Mouse (Mus musculus) intestine, embryonic 15.5 days (tissue): Measurements from ENCODE around the gene S100a3. TPM values are rescaled to one million over a fixed set of nuclear protein-coding genes. Genes with fewer than 3 reads are reported as not detected.

Experiments used
- ATAC-seq: fragments of 200-750 bp; cut with Nextera tagmentation; 2 replicates; pipeline ENCODE4 v1.8.0; 2017; ENCODE audit warnings: moderate TSS enrichment, moderate library complexity
- H3K27ac ChIP-seq: fragments of 300-500 bp; sonication (generic); 2 replicates; pipeline ENCODE4 v1.5.1; 2015; ENCODE audit warnings: mild to moderate bottlenecking, inconsistent platforms
- H3K27me3 ChIP-seq: fragments of 300-500 bp; sonication (generic); replicated peaks from 2 replicates; pipeline ENCODE4 v1.6.1; 2015; ENCODE audit warnings: inconsistent platforms
- H3K36me3 ChIP-seq: fragments of 300-500 bp; sonication (generic); 2 replicates; pipeline ENCODE4 v1.6.1; 2015; ENCODE audit warnings: inconsistent platforms
- H3K4me1 ChIP-seq: fragments of 300-500 bp; sonication (generic); replicated peaks from 2 replicates; pipeline ENCODE4 v1.6.1; 2015; ENCODE audit warnings: inconsistent platforms
- H3K4me2 ChIP-seq: fragments of 300-500 bp; sonication (generic); replicated peaks from 2 replicates; pipeline ENCODE4 v1.6.1; 2015; ENCODE audit warnings: mild to moderate bottlenecking, inconsistent platforms
- H3K4me3 ChIP-seq: fragments of 300-500 bp; sonication (generic); replicated peaks from 2 replicates; pipeline ENCODE4 v1.5.1; 2015; ENCODE audit warnings: inconsistent platforms
- H3K9ac ChIP-seq: fragments of 300-500 bp; sonication (generic); 2 replicates; pipeline ENCODE4 v1.6.1; 2015; ENCODE audit warnings: inconsistent platforms
- H3K9me3 ChIP-seq: fragments of 300-500 bp; sonication (generic); 2 replicates; pipeline ENCODE4 v1.6.1; 2016; ENCODE audit warnings: inconsistent platforms
- WGBS: fragments of 180-500 bp; shearing (Covaris S2); methylation state at CpG from one replicate; pipeline ENCODE4 v1.1.7; 2015; 5-methylcytosine and 5-hydroxymethylcytosine counted together
- polyA plus RNA-seq: library from polyadenylated mRNA; unstranded; fragments of >200 nt; fragmentation: Nextera tagmentation; extraction: Ambion mirVana; gene quantifications from 2 replicates; pipeline ENCODE4 v1.2.1, GENCODE M21; 2015

S100a3 gene
- polyA plus RNA-seq, 1 experiment from 2014 or later, result 0.53 TPM

DNA sequence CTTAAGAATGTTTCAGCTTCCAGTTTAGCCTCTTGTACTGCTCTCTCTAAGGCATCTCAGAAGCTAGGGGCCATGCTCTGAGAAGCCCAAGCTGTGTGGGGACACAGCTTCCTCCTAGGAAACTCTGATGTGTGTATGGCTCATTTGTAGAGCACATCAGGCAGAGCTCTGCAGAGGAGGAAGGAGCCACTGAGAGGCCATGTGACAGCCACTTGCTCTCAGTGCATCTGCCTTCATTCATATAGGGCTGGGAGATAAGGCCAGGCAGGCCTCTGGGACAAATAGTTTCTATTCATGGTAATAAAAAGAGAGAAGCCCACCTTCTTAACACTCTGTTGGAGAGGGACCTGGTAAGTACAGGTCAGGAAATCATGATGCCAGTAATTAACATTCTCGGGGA is 34.1 kb downstream of the S100a3 start:
- Histone ChIP-seq H3K9me3 (no peaks in the 10 kb centered on the region), H3K4me1 (no peaks in the 10 kb centered on the region), H3K4me2 (no peak overlapping the region), H3K9ac (no peak overlapping the region), H3K4me3 (no peak overlapping the region), H3K36me3 (no peaks in the 10 kb centered on the region), H3K27ac (no peak overlapping the region), H3K27me3 (no peaks in the 10 kb centered on the region)
- WGBS, result 79% methylated on average over 1 of the region's 1 CpGs
- ATAC-seq, result no peak

DNA sequence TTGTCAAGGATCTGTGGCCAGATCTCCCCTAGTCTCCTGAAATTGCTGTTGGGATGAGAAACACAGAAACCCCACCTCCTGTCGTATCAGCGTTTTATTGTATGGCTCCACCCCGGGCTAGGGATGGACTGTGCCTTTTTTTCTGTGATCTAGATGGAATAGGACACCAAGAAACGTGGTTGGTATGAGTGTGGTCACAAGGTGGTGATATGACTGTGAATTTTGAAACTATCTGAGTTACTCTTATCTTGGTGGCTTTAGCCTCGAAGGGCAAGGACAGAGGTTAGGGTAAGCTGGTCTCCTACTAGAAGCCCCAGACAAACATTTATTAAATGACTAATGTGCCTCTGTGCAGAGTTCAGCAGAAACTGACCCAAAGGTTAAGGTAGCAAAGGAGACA is 35.2 kb downstream of the S100a3 start:
- H3K9ac ChIP-seq, result no peak overlapping the region
- no peak overlapping the region for H3K27ac ChIP-seq
- H3K4me3 ChIP-seq, result no peak overlapping the region
- 52% methylated on average over 5 of the region's 5 CpGs for WGBS
- peak; percentile 60; the same call in 1 of the 2 replicates for ATAC-seq
- no peaks in the 10 kb centered on the region for H3K36me3 ChIP-seq
- H3K4me2 ChIP-seq, result no peak overlapping the region
- H3K4me1 ChIP-seq, result no peaks in the 10 kb centered on the region
- no peaks in the 10 kb centered on the region for H3K9me3 ChIP-seq
- no peaks in the 10 kb centered on the region for H3K27me3 ChIP-seq

DNA sequence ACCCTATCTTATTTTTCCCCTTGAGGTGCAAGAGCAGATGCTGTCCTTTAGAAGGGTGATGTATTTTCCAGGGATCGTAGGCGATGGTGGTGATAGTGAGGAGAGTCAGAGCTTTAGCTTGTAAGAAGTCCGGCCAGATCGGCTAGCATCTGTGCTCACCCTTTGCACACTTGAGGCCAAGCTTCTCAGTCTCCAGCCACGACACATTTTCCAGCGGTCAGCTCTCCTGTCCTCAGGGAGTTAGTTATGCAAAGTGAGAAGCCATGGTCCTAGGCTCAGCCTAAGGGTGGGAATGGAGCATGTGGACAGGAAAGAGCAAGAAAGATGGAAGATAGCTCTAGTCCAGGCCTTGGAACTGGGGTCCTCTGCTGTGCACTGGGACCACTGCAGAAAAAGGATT is 36.4 kb downstream of the S100a3 start:
- ATAC-seq, result no peak
- Histone ChIP-seq H3K4me2 (no peak overlapping the region), H3K36me3 (no peaks in the 10 kb centered on the region), H3K9me3 (no peaks in the 10 kb centered on the region), H3K4me1 (no peaks in the 10 kb centered on the region), H3K4me3 (no peak overlapping the region), H3K9ac (no peak overlapping the region), H3K27me3 (no peaks in the 10 kb centered on the region), H3K27ac (no peak overlapping the region)
- WGBS, result 89% methylated on average over 6 of the region's 6 CpGs

DNA sequence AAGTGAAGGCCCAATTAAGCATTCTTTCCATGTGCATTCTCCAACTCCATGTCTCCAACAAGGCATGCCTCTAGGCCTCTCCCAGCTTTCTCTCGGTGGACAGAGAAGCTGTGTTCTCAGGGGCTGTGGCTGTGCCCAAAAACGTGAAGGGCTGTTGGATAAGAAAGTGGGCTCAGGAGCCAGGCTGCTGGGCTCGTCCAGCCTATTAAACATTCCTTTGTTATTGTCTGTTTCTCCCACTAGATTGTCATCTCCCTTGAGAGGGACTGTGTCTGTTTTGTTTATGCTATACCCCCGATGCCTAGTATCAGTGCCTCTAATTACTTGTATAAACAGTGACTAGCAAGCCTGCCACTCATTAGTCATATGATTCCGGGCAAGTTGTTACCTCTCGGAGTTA is 37.4 kb downstream of the S100a3 start:
- Histone ChIP-seq H3K27me3 (no peaks in the 10 kb centered on the region), H3K4me1 (no peaks in the 10 kb centered on the region), H3K4me3 (no peak overlapping the region), H3K9me3 (no peaks in the 10 kb centered on the region), H3K27ac (no peak overlapping the region), H3K4me2 (no peak overlapping the region), H3K9ac (no peak overlapping the region), H3K36me3 (no peaks in the 10 kb centered on the region)
- 31% methylated on average over 6 of the region's 6 CpGs for WGBS
- no peak for ATAC-seq

DNA sequence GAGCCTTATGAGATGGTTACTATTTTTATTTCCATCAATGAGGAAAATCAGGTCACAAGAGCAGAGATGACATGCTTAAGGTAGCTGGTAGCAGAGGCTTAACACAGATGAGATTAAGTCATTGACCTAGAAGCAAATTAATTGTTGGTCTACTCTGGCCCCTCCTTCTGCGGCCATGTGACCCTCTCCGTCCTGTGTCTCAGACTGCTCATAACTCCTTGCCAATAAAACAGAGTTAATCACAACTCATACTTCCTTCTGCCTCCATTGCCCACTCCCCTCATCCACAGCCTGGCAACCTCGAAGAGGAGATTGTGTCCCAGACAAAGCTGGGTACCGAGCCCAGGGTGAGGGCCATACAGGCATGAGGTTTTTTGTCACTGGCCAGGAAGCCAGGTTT is 37.8 kb downstream of the S100a3 start:
- H3K36me3 ChIP-seq, result no peaks in the 10 kb centered on the region
- H3K4me1 ChIP-seq, result no peaks in the 10 kb centered on the region
- H3K27me3 ChIP-seq, result no peaks in the 10 kb centered on the region
- H3K4me3 ChIP-seq, result no peak overlapping the region
- ATAC-seq, result no peak
- H3K4me2 ChIP-seq, result no peak overlapping the region
- no peak overlapping the region for H3K9ac ChIP-seq
- H3K27ac ChIP-seq, result no peak overlapping the region
- H3K9me3 ChIP-seq, result no peaks in the 10 kb centered on the region
- 69% methylated on average over 4 of the region's 4 CpGs for WGBS

DNA sequence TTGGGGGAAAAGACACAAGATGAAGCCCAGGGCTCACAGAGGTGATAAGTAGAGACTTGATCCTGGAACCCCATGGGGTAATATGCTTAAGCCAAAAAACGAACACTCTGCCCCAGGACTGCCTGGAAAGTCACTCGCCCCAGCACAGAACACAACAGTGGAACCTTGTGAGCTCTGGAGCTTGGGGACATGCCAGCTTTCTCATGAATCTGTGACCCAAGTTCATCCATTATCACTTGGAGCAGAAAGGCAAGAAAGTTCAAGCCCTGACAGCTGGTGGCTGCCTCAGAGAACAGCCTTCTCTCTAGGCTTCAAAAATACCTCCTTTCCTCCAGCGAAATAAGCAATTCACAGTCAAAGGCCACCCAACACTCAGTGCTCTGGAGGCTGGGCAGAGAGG is 39.0 kb downstream of the S100a3 start:
- Histone ChIP-seq H3K27ac (no peak overlapping the region), H3K27me3 (no peaks in the 10 kb centered on the region), H3K36me3 (no peaks in the 10 kb centered on the region), H3K9ac (no peak overlapping the region), H3K4me1 (peaks cover 8% of the 10 kb centered on the region), H3K4me3 (no peak overlapping the region), H3K4me2 (no peak overlapping the region), H3K9me3 (no peaks in the 10 kb centered on the region)
- 77% methylated on average over 3 of the region's 3 CpGs for WGBS
- ATAC-seq, result no peak

DNA sequence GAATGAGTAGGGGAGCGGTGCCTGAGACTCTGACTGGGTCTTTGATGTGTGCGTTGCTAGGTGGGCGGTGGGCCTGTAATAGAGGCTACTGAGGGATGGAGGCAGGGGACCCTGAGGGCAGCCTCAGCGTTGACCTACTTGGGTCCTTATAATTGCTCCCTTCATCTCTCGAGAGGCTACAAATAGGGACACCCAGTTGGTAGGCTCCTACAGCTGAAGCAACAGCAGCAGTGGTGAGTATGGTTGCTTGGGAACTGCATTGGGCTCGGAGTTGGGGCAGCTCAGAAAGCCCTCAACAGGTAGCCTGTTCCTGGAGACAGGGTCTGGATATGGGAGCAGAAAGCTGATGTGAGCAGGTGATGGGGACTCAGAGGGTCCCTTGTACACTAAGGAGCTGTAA is 39.7 kb downstream of the S100a3 start:
- H3K4me3 ChIP-seq, result no peak overlapping the region
- H3K9me3 ChIP-seq, result no peaks in the 10 kb centered on the region
- no peaks in the 10 kb centered on the region for H3K36me3 ChIP-seq
- ATAC-seq, result no peak
- H3K4me2 ChIP-seq, result no peak overlapping the region
- H3K9ac ChIP-seq, result no peak overlapping the region
- WGBS, result 81% methylated on average over 6 of the region's 6 CpGs
- H3K27me3 ChIP-seq, result no peaks in the 10 kb centered on the region
- H3K4me1 ChIP-seq, result peaks cover 14% of the 10 kb centered on the region
- H3K27ac ChIP-seq, result no peak overlapping the region

DNA sequence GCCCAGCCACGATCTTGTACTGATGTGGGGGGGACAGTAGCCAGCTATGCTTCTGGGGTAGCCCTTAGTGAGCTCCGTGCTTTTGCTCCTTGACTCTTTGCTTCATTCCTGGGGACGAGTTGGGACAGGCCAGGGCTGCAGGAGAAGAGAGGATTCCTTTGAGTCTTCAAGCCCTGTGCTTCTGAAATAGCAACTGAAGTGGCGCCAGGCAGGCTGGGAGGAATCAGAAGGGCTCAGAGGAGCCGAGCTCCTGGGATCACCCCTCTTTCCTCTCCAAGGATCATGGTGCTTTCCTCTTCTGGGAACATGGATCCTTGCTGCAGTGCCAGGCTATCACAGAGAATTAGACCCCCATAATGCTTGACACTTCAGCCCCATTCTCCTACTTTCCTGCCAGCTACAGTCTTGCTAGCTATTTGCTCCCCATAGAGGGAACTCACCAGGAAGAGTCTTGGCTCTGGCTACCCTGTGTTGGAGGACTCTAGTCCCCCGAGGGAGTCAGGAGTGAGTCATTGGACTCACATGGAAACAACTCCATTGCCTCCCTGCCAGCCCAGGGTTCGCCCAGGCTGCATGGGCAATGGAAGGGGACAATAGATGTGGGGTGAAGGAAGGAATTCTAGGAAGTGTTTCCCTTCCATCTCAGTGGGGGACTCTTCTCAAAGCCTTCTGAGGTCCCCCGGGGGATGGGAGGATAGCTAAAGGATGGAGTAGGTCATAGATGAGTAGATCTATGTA is 40.2 kb downstream of the S100a3 start:
- Histone ChIP-seq H3K4me2 (no peak overlapping the region), H3K27ac (no peak overlapping the region), H3K4me1 (peaks cover 15% of the 10 kb centered on the region), H3K9ac (no peak overlapping the region), H3K9me3 (no peaks in the 10 kb centered on the region), H3K4me3 (no peak overlapping the region), H3K36me3 (no peaks in the 10 kb centered on the region), H3K27me3 (no peaks in the 10 kb centered on the region)
- ATAC-seq, result no peak
- 77% methylated on average over 8 of the region's 8 CpGs for WGBS

DNA sequence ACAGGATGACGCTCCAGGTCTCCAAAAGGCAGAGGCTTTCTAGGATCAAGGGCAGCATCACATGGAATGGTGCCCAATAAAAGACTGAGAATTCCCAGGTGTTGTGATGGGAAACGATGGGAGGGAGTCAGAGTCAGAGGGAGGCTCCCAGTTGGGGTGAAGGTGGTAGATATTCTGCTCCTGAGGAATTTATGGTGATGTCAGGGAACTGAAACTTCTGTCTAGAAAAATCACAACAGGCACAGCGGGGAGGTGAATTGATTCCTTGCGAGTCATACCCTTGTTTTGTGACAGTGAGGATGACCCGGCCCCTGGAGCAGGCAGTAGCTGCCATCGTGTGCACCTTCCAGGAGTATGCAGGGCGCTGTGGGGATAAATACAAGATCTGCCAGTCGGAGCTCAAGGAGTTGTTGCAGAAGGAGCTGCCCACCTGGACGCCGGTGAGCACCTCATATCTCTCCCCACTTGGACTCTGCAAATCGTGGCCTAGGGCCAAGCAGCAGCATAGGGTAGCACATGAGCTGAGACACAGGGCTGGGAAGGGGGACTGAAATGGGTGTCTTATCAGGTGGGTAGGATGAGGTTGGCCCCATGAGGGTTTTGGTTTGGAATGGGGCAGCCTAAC is 41.2 kb downstream of the S100a3 start, which contains the start of gene Gm42674:
TSS of gene Gm42674 (plus strand) at position 419 of the 625 bp plus-strand sequence.
- ATAC-seq, result no peak
- no peaks in the 10 kb centered on the region for H3K9me3 ChIP-seq
- no peaks in the 10 kb centered on the region for H3K27me3 ChIP-seq
- H3K36me3 ChIP-seq, result no peaks in the 10 kb centered on the region
- peaks cover 18% of the 10 kb centered on the region for H3K4me1 ChIP-seq
- H3K4me3 ChIP-seq, result no peak within 1 kb of the TSS
- no peak within 1 kb of the TSS for H3K27ac ChIP-seq
- no peak within 1 kb of the TSS for H3K4me2 ChIP-seq
- 79% methylated on average over 11 of the region's 11 CpGs for WGBS
- H3K9ac ChIP-seq, result no peak within 1 kb of the TSS

DNA sequence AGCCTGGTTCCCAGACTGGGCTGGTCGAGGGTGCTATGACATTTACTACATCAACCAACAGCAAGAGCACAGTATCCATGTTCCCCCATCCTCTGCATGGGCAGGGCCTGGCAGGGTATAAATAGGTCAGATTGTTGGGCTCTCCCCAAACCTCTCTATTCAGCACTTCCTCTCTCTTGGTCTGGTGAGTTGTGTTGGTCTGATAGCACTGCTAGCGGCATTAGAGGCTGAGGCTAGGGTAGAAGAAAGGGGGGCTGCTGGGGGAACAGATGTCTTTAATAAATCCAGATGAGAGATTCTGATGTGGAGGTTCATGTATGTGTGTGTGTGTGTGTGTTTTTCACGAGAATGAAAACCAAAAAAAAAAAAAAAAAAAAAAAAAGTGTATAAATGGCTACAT is 43.2 kb downstream of the S100a3 start, which contains the start of gene S100a4:
TSS of gene S100a4 (plus strand) at position 149 of the 400 bp plus-strand sequence.
- 47% methylated on average over 3 of the region's 3 CpGs for WGBS

DNA sequence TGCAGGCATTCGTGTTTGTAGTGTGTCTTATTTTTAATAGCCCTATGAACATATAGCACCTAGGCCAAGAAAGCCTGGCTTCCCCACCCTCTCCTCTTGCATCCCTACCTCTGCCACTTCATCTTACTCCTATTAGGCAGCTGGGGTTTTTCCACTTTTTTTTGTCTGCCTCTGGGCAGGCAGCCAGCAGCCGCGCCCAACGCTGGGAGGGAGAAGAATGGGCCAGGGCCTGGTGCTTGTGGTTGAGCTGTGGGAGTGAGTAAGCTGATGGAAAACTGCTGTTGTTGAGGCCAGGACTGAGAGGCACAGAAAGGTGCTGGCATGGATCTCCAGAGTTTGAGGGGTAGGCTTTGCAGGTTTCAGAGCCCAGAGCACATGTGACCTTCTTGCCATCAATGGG is 44.0 kb downstream of the S100a3 start:
- Histone ChIP-seq H3K4me2 (no peak overlapping the region), H3K4me1 (peaks cover 18% of the 10 kb centered on the region), H3K9me3 (no peaks in the 10 kb centered on the region), H3K27me3 (no peaks in the 10 kb centered on the region), H3K36me3 (no peaks in the 10 kb centered on the region), H3K27ac (peak overlapping the region; percentile 62), H3K4me3 (no peak overlapping the region), H3K9ac (no peak overlapping the region)
- WGBS, result 12% methylated on average over 4 of the region's 4 CpGs
- ATAC-seq, result peak; percentile 65

More for the DNA sequence above, 43.2 kb downstream of the S100a3 start, which contains the start of gene S100a4:
- Histone ChIP-seq H3K9ac (no peak within 1 kb of the TSS), H3K27me3 (no peaks in the 10 kb centered on the region), H3K4me3 (no peak within 1 kb of the TSS), H3K36me3 (no peaks in the 10 kb centered on the region), H3K9me3 (no peaks in the 10 kb centered on the region), H3K4me2 (no peak within 1 kb of the TSS), H3K27ac (peak within 1 kb of the TSS; percentile 62), H3K4me1 (peaks cover 18% of the 10 kb centered on the region)
- ATAC-seq, result peak; percentile 29

DNA sequence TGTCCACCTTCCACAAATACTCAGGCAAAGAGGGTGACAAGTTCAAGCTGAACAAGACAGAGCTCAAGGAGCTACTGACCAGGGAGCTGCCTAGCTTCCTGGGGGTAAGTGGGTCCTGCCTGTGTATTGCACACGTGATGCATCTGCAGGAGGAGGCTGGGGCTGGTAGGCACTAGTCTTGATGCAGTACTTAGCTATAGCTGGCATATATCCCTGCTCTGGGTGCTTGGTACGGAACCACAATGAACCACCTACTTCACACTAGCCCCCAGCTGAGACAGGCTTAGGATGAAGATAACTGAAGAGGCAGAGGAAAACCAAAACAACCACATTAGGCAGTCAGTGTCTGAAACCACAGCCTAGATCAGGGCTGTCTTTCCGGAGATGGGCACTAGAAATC is 44.7 kb downstream of the S100a3 start:
- Histone ChIP-seq H3K9me3 (no peaks in the 10 kb centered on the region), H3K4me3 (no peak overlapping the region), H3K4me2 (no peak overlapping the region), H3K9ac (no peak overlapping the region), H3K36me3 (no peaks in the 10 kb centered on the region), H3K4me1 (peaks cover 18% of the 10 kb centered on the region), H3K27me3 (no peaks in the 10 kb centered on the region), H3K27ac (peak overlapping the region; percentile 45; the same call in 1 of the 2 replicates)
- ATAC-seq, result no peak
- WGBS, result 76% methylated on average over 3 of the region's 3 CpGs

DNA sequence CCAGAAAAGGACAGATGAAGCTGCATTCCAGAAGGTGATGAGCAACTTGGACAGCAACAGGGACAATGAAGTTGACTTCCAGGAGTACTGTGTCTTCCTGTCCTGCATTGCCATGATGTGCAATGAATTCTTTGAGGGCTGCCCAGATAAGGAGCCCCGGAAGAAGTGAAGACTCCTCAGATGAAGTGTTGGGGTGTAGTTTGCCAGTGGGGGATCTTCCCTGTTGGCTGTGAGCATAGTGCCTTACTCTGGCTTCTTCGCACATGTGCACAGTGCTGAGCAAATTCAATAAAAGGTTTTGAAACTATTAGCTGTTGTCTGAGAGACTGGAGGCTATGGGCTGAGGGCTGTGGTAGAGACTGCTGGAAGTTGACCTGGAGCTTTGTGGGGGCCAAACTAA is 45.4 kb downstream of the S100a3 start:
- Histone ChIP-seq H3K4me3 (no peak overlapping the region), H3K4me2 (no peak overlapping the region), H3K36me3 (no peaks in the 10 kb centered on the region), H3K4me1 (peaks cover 18% of the 10 kb centered on the region), H3K27me3 (no peaks in the 10 kb centered on the region), H3K9ac (no peak overlapping the region), H3K27ac (peak overlapping the region; percentile 45; the same call in 1 of the 2 replicates), H3K9me3 (no peaks in the 10 kb centered on the region)
- no peak for ATAC-seq
- WGBS, result 83% methylated on average over 2 of the region's 2 CpGs
